Mouse (Mus musculus) cerebellum, adult 2 months (tissue): ENCODE measurements around the gene Atp2a3. TPM values are rescaled to one million over a fixed set of nuclear protein-coding genes. Genes with fewer than 3 reads are reported as not detected.

Experiments
- DNase-seq, 2 experiments: peaks; one replicate each; pipeline ENCODE4 v3.0.0; 2021
- H3K27ac ChIP-seq: fragments of 200-500 bp; 2 replicates; pipeline ENCODE4 v1.5.1; 2012; ENCODE audit warnings: low read length, control low read depth, inconsistent platforms; ENCODE audit not compliant: insufficient read depth
- H3K27me3 ChIP-seq: fragments of 200-500 bp; 2 replicates; pipeline ENCODE4 v1.6.1; 2012; ENCODE audit warnings: inconsistent platforms, mild to moderate bottlenecking, low read length, moderate library complexity; ENCODE audit not compliant: control insufficient read depth, insufficient read depth
- H3K4me1 ChIP-seq: fragments of 200-500 bp; 2 replicates; pipeline ENCODE4 v1.6.1; 2011; ENCODE audit warnings: low read length; ENCODE audit not compliant: control insufficient read depth, insufficient read depth
- H3K4me3 ChIP-seq: fragments of 200-500 bp; replicated peaks from 2 replicates; pipeline ENCODE3; 2011; ENCODE audit warnings: mild to moderate bottlenecking, low read depth, low read length, control low read depth; ENCODE audit not compliant: insufficient read depth
- CTCF ChIP-seq: fragments of 200-500 bp; IDR thresholded peaks from 2 replicates; pipeline ENCODE4 v1.5.1; 2011; ENCODE audit warnings: low read depth, mild to moderate bottlenecking, control low read depth, low read length, moderate library complexity, borderline replicate concordance; ENCODE audit not compliant: insufficient read depth
- POLR2A ChIP-seq: fragments of 200-500 bp; IDR thresholded peaks from 2 replicates; pipeline ENCODE4 v1.6.1; 2011; ENCODE audit warnings: low read length, control low read depth, borderline replicate concordance; ENCODE audit not compliant: insufficient read depth
- WGBS: fragments of 180-500 bp; shearing (Covaris S2); methylation state at CpG from one replicate; pipeline ENCODE4 v1.1.7; 2018; 5-methylcytosine and 5-hydroxymethylcytosine counted together
- polyA plus RNA-seq: library from polyadenylated mRNA; depleted of rRNA; stranded (reverse); fragments of >200 nt; gene quantifications from 2 replicates; pipeline ENCODE4 v1.2.3, GENCODE M21; 2012

Gene Atp2a3
- polyA plus RNA-seq, 1 experiment, result 104 TPM

DNA sequence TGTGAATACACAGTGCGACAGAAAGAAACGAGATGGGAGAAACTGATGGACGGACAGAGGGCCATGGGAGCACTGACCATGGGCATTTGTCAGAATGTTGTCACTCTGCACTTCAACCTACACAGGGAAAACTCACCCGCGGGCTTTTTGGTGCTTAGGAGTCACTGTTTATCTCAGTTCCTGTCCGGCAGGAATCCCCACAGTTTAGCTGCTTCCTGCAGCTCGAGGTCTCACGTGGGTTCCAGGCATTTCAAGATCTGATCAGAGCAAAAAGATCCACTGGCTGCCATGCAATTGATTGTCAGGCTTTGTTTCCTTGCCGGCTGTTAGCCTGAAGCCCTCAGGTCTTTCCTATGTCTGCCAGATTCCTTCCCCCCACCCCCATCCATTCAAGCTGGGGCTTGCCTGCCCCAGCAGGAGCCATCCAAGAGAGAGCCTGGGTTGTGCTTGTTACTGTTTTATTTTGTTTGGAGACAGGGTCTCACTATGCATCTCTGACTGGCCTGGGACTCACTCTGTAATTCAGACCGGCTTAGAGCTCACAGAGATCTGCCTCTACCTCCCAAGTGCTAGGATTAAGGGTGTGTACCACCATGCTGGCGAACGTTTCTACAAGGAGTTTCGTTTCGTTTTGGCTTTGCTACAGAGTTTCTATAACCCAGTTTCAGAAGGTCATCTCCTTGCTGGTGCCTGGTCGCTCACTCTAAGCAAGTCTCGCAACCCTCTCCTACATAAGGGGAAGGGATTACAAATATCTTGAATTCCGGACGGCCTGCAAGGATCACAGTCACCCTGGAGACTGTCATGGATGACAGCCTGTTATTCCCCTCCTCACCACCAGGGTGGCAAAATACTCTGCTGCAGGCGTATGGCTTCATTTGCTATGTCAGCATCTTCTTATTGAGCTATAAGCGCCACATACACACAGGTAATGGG is 20.5 kb upstream of the Atp2a3 start:
- peak in 1 of 2 experiments; percentile 30 for DNase-seq
- Histone ChIP-seq H3K27ac (no peak overlapping the region), H3K27me3 (no peaks in the 10 kb centered on the region), H3K4me3 (peak overlapping the region; percentile 52), H3K4me1 (no peaks in the 10 kb centered on the region)
- TF ChIP-seq POLR2A (no peak), CTCF (peak; percentile 62)
- 29% methylated on average over 20 of the region's 20 CpGs for WGBS

DNA sequence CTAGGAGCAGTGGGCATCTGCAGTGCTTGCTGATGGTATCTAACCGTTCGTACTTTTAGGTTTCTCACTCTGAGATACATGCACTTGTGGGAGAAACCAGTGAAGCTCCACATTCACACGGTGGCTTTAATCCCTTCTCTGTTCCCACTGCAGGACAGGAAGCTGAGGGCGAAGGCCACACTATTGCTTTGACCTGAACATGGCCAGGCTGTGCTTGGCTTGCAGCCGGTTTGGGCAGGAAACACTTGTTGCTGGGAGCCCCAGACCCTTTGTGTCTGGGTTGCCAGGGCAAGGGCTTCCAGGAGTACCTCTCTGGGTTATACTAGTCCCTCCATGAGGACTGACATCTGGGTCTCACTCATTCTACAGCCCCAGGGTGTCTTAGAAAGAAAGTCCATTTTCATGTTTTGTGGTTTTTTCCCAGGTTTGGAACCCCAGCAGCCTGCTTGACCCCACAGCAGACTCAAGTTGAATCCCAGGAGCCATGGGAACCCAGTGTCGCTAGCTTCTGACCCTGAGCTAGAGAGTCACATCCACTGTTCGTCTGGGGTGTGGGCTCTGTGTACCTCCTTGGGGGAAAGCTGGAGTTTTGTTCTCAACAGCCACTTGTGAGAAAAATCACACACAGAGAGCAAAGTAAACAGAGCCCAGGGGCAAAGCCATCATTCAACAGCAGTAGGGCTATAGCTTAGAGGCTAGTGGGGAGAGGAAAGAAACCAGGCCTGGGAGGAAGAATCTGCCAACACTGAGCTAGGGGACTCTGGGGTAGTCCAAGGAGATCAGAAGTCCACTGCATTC is 15.8 kb upstream of the Atp2a3 start:
- no peak for DNase-seq
- Histone ChIP-seq H3K27me3 (no peaks in the 10 kb centered on the region), H3K4me1 (no peaks in the 10 kb centered on the region), H3K27ac (no peak overlapping the region), H3K4me3 (no peak overlapping the region)
- TF ChIP-seq POLR2A, result no peak
- 70% methylated on average over 7 of the region's 7 CpGs for WGBS

DNA sequence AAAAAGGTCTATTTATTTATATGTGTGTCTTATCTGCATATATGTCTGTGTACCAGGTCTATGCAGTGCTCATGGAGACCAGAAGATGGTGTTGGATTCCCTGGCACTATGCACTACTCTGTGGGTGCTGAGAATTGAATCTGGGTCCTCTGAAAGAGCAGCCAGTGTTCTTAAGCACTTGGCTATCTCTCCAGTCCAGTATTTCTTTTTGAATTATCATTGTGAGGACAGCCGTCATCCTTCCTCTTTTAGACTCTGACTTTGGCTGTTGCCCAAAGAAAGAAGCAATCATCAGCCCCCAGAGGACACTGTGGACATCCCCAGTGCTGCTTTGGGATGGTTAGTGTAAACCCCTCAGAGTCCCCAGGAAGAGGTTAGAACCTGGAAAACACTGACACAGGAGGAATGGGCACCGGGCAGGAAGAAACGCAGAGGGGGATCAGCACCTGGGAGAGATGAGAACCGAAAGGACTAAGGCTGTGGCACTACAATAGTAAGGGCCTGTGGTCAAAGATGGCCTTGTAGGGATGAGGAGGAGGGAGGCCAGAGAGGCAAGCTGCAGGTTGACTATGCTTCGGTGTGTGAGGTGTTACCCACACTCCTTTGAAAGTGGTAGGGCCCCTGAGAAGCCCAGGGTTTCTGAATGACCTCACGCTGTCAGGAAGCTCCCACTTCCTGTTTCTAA is 15.0 kb upstream of the Atp2a3 start:
- H3K4me3 ChIP-seq, result no peak overlapping the region
- H3K27ac ChIP-seq, result no peak overlapping the region
- no peaks in the 10 kb centered on the region for H3K27me3 ChIP-seq
- no peak for TF ChIP-seq POLR2A
- TF ChIP-seq CTCF, result no peak
- peaks cover under 1% of the 10 kb centered on the region for H3K4me1 ChIP-seq
- 72% methylated on average over 6 of the region's 6 CpGs for WGBS
- DNase-seq, result no peak

DNA sequence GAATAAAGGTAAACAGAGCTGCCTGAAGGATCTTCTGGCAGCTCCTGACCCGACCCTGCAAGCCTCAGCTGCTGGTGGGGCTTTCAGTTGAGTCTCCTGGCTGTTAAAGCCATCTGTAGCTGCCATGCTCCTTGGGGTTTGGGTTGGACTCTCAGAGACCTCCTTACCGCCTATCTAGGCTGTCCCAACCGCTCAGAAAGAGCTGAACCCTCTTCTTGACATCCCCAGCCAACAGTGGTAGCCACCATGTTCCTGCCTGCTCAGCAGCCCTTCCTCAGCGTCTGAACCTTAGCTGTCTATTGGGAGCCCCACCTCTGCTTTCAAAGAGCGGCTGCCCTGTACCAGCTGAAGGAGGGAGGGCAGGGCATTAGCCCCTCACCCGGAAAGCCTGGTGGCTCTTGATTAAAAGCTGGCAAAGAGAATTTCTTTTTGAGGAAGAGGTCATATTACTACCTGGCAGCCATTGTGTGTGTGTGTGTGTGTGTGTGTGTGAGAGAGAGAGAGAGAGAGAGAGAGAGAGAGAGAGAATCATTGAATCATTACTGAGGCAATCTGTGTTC is 14.3 kb upstream of the Atp2a3 start:
- no peaks in the 10 kb centered on the region for H3K27me3 ChIP-seq
- H3K4me1 ChIP-seq, result peaks cover 3% of the 10 kb centered on the region
- DNase-seq, result no peak
- TF ChIP-seq CTCF (no peak), POLR2A (no peak)
- H3K27ac ChIP-seq, result no peak overlapping the region
- WGBS, result 59% methylated on average over 6 of the region's 6 CpGs
- H3K4me3 ChIP-seq, result no peak overlapping the region

DNA sequence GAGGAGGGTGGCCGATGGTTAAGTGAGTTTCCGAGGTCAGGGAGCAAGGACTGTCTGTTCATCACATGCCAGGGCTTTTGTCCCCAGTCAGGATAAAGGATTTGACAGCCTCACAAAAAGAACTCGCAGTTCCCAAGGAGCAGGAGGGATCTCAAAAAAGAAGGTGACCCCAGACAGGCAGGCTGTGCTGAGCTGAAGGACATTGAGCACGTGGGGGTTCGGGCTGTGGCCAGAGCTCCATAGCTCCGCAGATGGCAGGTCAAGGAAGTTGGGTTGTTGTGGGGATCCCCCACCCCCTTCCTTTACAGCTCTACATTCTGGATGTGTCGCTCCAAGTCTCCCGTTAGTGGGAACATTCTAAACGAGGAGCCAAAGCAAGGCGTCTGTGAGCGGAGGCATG is 13.1 kb upstream of the Atp2a3 start:
- no peak overlapping the region for H3K4me3 ChIP-seq
- H3K27ac ChIP-seq, result no peak overlapping the region
- H3K27me3 ChIP-seq, result no peaks in the 10 kb centered on the region
- no peak for DNase-seq
- TF ChIP-seq CTCF (no peak), POLR2A (no peak)
- H3K4me1 ChIP-seq, result peaks cover 10% of the 10 kb centered on the region
- 56% methylated on average over 11 of the region's 11 CpGs for WGBS

DNA sequence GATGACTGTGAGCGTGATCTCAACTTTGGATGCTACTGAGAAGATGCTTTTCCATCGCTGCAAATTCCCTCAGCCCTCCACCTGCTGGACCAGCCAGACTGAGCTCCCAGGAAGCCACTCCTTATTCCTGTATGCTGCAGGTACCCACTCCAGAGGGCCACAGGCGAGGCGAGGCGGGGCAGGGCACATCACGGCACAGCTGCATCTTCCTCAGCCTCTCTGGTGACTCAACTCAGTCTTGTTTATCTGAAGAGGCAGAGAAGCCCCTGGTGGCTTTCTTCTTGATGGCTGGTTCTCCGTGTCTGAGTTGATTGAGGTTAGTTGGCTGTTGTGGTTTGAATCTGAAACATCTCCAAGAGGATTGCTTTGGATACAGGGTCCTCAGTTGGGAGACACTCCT is 12.7 kb upstream of the Atp2a3 start:
- TF ChIP-seq POLR2A, result no peak
- no peak for TF ChIP-seq CTCF
- Histone ChIP-seq H3K4me3 (no peak overlapping the region), H3K27me3 (no peaks in the 10 kb centered on the region), H3K4me1 (peaks cover 12% of the 10 kb centered on the region), H3K27ac (no peak overlapping the region)
- DNase-seq, result no peak
- 78% methylated on average over 7 of the region's 7 CpGs for WGBS

DNA sequence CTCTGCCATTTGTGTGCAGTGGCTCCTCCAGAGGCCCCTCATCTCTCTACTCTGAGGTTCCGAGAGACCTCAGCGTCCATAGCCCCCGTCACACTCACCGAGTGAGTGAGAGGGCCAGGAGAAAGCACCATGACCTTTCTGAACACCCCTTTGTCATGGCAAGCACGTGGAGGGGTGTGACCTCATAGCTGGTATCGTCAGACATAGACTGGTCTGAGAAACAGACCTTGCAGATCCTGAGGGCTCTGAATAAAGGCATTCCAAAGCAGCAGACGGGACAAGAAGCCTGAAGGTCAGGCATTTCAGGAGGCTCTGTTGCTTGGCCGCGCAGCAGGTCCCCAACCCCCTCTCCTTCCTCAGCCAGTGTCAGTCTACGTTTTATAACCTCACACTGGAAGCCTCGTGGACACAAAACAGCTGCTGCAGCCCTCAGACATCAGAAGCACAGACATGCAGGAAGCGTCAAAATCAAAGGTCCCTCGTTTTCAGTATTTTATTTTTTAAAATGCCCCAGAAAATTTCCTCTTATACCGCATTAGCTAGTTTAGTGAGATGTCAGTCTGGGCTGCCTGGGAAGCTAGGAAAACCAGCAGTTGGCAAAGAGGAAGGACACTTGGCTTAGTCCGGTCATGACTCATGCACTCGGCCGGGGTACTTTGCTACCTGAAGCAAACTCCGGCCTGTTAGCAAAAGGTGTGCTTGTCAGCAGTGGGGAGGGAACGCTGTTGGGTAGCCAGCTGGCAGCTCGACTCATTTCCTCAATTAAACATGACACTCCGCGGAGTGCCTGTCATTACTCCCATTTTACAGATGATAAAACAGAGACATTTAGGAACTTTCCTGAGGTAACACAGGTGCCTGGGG is 9.6 kb upstream of the Atp2a3 start:
- WGBS, result 35% methylated on average over 22 of the region's 22 CpGs
- peak; percentile 55 to 83 for DNase-seq
- Histone ChIP-seq H3K27ac (no peak overlapping the region), H3K4me1 (peaks cover 30% of the 10 kb centered on the region), H3K4me3 (no peak overlapping the region), H3K27me3 (no peaks in the 10 kb centered on the region)
- TF ChIP-seq CTCF (no peak), POLR2A (no peak)
